Mouse (Mus musculus) intestine, embryonic 16.5 days (tissue): ENCODE results near the gene Mrvi1. TPM values are rescaled to one million over a fixed set of nuclear protein-coding genes. Genes with fewer than 3 reads are reported as not detected.

Experiments used
- ATAC-seq: fragments of 200-750 bp; cut with Nextera tagmentation; 2 replicates; pipeline ENCODE4 v1.8.0; 2017; ENCODE audit warnings: moderate TSS enrichment, moderate library complexity
- H3K27ac ChIP-seq: fragments of 300-500 bp; sonication (generic); 2 replicates; pipeline ENCODE4 v1.5.1; 2014; ENCODE audit warnings: mild to moderate bottlenecking, low read length
- H3K27me3 ChIP-seq: fragments of 300-500 bp; sonication (generic); replicated peaks from 2 replicates; pipeline ENCODE4 v1.6.1; 2014; ENCODE audit warnings: low read length, control low read depth, mixed read lengths; ENCODE audit not compliant: control insufficient read depth, insufficient read depth
- H3K36me3 ChIP-seq: fragments of 300-500 bp; sonication (generic); 2 replicates; pipeline ENCODE4 v1.6.1; 2014; ENCODE audit warnings: low read length, control low read depth; ENCODE audit not compliant: control insufficient read depth, insufficient read depth
- H3K4me1 ChIP-seq: fragments of 300-500 bp; sonication (generic); 2 replicates; pipeline ENCODE4 v1.6.1; 2014; ENCODE audit warnings: low read length, control low read depth, mixed read lengths; ENCODE audit not compliant: control insufficient read depth, insufficient read depth
- H3K4me2 ChIP-seq: fragments of 300-500 bp; sonication (generic); 2 replicates; pipeline ENCODE4 v1.6.1; 2014; ENCODE audit warnings: low read depth, low read length, control low read depth
- H3K4me3 ChIP-seq: fragments of 300-500 bp; sonication (generic); 2 replicates; pipeline ENCODE4 v1.5.1; 2014; ENCODE audit warnings: mild to moderate bottlenecking, low read length
- H3K9ac ChIP-seq: fragments of 300-500 bp; sonication (generic); 2 replicates; pipeline ENCODE4 v1.6.1; 2014; ENCODE audit warnings: low read depth, low read length
- H3K9me3 ChIP-seq: fragments of 300-500 bp; sonication (generic); 2 replicates; pipeline ENCODE4 v1.6.1; 2016; ENCODE audit warnings: low read length, control low read depth; ENCODE audit not compliant: control insufficient read depth
- WGBS: fragments of 180-500 bp; shearing (Covaris S2); extraction: QIAGEN DNeasy Blood & Tissue Kit; methylation state at CpG from one replicate; pipeline ENCODE4 v1.1.7; 2014; 5-methylcytosine and 5-hydroxymethylcytosine counted together
- polyA plus RNA-seq: library from polyadenylated mRNA; unstranded; fragments of >200 nt; fragmentation: Nextera tagmentation; extraction: Ambion mirVana; gene quantifications from 2 replicates; pipeline ENCODE4 v1.2.1, GENCODE M21; 2015

Gene Mrvi1
- polyA plus RNA-seq, 1 experiment from 2014 or later, result 12.0 TPM

DNA sequence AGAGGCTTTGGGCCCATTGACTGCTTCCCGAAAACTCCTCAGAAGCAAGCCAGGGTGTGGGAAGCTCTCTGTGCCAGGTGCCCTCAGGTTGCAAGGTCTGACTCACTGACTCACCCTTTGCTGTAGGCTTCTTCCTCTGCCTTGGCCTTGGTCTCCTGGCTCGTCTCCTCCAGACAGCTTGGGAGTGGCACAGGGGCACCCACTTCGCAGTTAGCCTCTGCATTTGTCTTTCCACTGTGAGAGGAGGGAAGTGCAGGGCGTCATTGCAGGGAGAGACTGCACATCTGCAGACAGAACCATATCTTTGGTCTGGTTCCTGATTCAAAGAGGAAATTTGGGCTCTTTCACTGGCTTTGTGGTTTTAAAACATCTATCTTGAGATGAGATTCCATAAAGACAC, 104.2 kb downstream of the Mrvi1 start:
- H3K9me3 ChIP-seq, result no peaks in the 10 kb centered on the region
- ATAC-seq, result no peak
- H3K4me3 ChIP-seq, result no peak overlapping the region
- H3K36me3 ChIP-seq, result no peaks in the 10 kb centered on the region
- H3K27me3 ChIP-seq, result no peaks in the 10 kb centered on the region
- H3K4me1 ChIP-seq, result no peaks in the 10 kb centered on the region; the same call in 1 of the 2 replicates
- no peak overlapping the region for H3K9ac ChIP-seq
- WGBS, result 72% methylated on average over 4 of the region's 4 CpGs
- H3K4me2 ChIP-seq, result no peak overlapping the region
- H3K27ac ChIP-seq, result 0 out of 2 replicates have a peak overlapping the region, but pooled peaks have one; percentile 31

DNA sequence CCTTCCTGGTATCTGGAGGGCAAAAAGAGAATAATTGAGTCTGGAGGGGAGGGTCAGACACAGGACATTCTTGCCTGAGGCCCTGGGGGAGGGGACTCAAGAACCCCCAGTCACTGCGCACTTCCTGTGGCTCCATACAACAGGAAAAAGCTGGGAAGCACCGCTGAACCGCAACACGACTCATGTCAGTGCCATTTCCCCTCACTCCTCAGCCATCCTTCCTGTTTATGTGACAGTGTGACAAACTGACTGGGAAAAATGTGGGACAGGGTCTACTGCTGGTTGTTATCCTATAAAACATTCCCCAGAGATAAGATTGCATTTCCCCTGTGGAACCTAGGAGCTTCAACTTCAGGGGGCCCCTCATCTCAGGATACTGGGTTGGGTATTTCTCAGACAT, 105.3 kb downstream of the Mrvi1 start:
- H3K9me3 ChIP-seq, result no peaks in the 10 kb centered on the region
- H3K36me3 ChIP-seq, result no peaks in the 10 kb centered on the region
- H3K27me3 ChIP-seq, result no peaks in the 10 kb centered on the region
- H3K4me3 ChIP-seq, result no peak overlapping the region
- 70% methylated on average over 4 of the region's 4 CpGs for WGBS
- H3K4me2 ChIP-seq, result no peak overlapping the region
- H3K27ac ChIP-seq, result no peak overlapping the region
- H3K4me1 ChIP-seq, result no peaks in the 10 kb centered on the region; the same call in 1 of the 2 replicates
- ATAC-seq, result no peak
- H3K9ac ChIP-seq, result no peak overlapping the region

DNA sequence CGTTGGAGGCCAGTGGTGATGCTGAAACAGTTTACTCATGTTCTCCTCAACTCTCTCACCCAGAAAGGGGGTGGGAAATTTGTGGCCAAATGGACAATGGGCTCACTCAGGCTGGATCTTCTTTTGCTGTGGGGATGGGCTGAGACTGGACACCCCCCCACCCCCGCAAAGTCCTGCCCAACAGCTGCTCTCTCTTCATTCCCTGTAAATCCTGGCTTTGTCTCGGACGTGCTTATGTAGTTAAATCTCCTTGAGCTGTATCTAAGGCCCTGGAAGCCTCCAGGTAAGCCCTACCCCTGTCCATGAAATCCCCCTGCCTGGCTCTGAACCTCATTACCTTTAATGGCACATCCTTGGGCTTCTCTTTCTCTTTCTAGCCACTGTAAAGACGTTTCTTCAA, 113.5 kb downstream of the Mrvi1 start:
- no peaks in the 10 kb centered on the region for H3K27me3 ChIP-seq
- WGBS, result 68% methylated on average over 5 of the region's 5 CpGs
- H3K9ac ChIP-seq, result no peak overlapping the region
- ATAC-seq, result no peak
- no peaks in the 10 kb centered on the region for H3K9me3 ChIP-seq
- H3K4me3 ChIP-seq, result no peak overlapping the region
- H3K4me1 ChIP-seq, result peaks cover 14% of the 10 kb centered on the region
- H3K27ac ChIP-seq, result no peak overlapping the region
- no peaks in the 10 kb centered on the region for H3K36me3 ChIP-seq
- no peak overlapping the region for H3K4me2 ChIP-seq

DNA sequence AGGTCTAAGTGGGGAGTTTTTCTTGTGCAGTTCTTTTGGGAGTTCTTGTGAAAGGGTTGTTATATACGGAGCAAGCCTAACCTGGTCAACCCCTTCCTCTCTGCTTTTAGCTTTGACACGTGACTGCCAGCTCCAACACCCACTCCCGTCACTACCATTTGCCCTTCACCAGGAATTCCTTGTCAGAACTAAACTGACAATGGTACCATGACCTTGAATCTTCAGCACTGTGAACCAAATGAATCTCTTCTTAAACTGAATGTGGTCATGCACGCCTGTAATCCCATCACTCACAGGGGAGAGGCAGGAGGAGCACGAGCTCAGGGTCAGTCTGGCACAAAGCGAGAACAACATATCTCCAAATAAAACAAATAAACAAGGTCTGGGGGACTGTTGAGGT, 115.1 kb downstream of the Mrvi1 start:
- H3K9me3 ChIP-seq, result no peaks in the 10 kb centered on the region
- no peak overlapping the region for H3K4me3 ChIP-seq
- 89% methylated on average over 6 of the region's 6 CpGs for WGBS
- ATAC-seq, result no peak
- H3K27ac ChIP-seq, result no peak overlapping the region
- H3K27me3 ChIP-seq, result no peaks in the 10 kb centered on the region
- H3K36me3 ChIP-seq, result no peaks in the 10 kb centered on the region
- H3K4me2 ChIP-seq, result no peak overlapping the region
- no peak overlapping the region for H3K9ac ChIP-seq
- H3K4me1 ChIP-seq, result peaks cover 14% of the 10 kb centered on the region

DNA sequence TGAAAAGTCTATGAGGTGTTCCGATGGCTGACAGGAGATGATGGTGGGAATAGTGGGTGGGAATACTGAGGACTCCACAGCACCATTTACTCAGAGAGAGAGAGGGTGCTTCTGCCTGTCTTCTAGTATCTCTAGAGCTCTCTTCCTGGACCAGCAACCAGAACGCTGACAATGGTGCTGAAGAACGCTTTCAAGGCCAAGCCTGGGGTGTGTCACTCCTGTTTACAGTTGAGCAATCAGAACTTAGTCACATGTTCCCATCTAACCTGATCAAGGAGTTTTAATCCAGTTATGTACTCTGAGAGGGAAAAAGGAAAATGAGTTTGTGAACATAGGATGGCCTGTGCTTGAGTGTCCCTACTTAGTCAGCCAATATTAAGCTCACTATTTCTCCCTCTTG, 116.2 kb downstream of the Mrvi1 start:
- no peaks in the 10 kb centered on the region for H3K27me3 ChIP-seq
- peak; percentile 72 for ATAC-seq
- H3K9ac ChIP-seq, result no peak overlapping the region
- H3K9me3 ChIP-seq, result no peaks in the 10 kb centered on the region
- H3K4me2 ChIP-seq, result no peak overlapping the region
- H3K4me3 ChIP-seq, result no peak overlapping the region
- H3K36me3 ChIP-seq, result no peaks in the 10 kb centered on the region
- WGBS, result 75% methylated on average over 3 of the region's 3 CpGs
- H3K27ac ChIP-seq, result peak overlapping the region; percentile 90
- H3K4me1 ChIP-seq, result peaks cover 14% of the 10 kb centered on the region

DNA sequence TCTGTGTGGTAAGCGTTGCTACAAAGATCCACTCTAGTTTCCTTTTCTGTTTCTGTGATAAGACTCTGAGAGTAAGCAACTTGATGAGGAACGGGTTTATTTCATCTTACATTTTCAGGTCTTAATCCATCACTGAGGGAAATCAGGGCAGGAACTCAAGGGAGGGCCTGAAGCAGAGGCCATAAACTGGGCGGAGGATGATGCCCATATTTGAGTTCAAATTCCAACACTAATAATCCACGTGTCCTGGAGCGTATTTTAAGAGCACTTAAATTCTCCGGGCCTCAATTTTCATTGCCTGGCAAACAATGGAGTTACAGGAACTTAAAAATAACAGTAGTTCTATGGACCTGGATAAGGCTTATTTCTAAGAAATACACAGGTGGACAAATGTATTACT, 116.7 kb downstream of the Mrvi1 start:
- Histone ChIP-seq H3K4me2 (no peak overlapping the region), H3K36me3 (no peaks in the 10 kb centered on the region), H3K4me3 (no peak overlapping the region), H3K27me3 (no peaks in the 10 kb centered on the region), H3K4me1 (peaks cover 16% of the 10 kb centered on the region), H3K27ac (peak overlapping the region; percentile 90), H3K9ac (no peak overlapping the region), H3K9me3 (no peaks in the 10 kb centered on the region)
- peak; percentile 87 for ATAC-seq
- WGBS, result 40% methylated on average over 6 of the region's 6 CpGs

DNA sequence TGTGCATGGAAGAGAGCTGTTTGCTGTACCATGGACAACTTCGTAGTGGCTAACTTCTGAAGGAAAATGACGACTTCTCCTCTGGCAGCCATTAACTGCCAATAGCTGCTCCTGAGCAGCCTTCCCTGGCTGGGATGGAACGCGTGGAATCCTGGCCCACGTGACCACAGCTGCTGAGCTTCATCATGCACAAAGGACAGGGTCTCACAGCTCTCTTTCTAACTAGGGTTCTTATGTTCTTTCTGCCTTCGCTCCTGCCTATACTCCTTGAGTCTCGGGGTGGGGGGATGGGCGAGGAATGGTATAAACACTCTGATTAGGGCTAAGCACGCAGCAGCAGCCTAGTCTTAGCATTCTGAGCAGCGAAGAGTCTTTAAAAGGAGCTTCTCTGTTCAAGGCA, 117.2 kb downstream of the Mrvi1 start:
- H3K36me3 ChIP-seq, result no peaks in the 10 kb centered on the region
- H3K9ac ChIP-seq, result peak overlapping the region; percentile 0; the same call in 1 of the 2 replicates
- H3K4me2 ChIP-seq, result 0 out of 2 replicates have a peak overlapping the region, but pooled peaks have one; percentile 13
- H3K4me1 ChIP-seq, result peaks cover 19% of the 10 kb centered on the region
- no peaks in the 10 kb centered on the region for H3K27me3 ChIP-seq
- H3K9me3 ChIP-seq, result no peaks in the 10 kb centered on the region
- no peak overlapping the region for H3K4me3 ChIP-seq
- peak overlapping the region; percentile 25 for H3K27ac ChIP-seq
- peak; percentile 58 for ATAC-seq
- WGBS, result 23% methylated on average over 10 of the region's 10 CpGs

DNA sequence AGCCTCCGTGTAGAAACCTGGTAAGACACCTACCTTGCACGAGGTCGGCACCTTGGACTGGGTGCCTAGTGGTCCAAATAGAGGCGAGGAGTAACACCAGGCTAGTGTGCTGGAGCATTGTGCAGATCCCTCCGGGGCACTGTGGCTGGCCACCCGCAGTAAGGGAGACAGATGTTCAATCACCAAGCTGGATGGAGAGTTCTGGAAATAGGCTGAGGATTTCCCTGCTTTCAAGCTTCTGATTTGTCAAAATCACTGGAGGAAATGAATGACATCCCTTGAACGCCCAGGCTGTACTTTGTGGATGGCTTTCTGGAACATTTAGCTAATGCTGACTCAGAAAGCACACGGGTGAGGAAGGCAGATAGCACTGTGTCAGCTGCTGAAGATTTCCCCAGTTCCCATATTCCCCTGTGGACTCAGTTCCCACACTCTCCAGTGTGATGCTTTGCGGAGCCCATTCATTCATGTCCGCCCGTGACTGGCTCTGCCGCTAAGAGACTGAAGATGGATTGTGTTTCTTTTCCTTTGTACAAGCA, 119.4 kb downstream of the Mrvi1 start, which contains the start of gene Lyve1:
TSS of gene Lyve1 (minus strand) at position 489 of the 539 bp plus-strand sequence.
- 67% methylated on average over 12 of the region's 12 CpGs for WGBS
- H3K4me3 ChIP-seq, result no peak within 1 kb of the TSS
- H3K36me3 ChIP-seq, result no peaks in the 10 kb centered on the region

DNA sequence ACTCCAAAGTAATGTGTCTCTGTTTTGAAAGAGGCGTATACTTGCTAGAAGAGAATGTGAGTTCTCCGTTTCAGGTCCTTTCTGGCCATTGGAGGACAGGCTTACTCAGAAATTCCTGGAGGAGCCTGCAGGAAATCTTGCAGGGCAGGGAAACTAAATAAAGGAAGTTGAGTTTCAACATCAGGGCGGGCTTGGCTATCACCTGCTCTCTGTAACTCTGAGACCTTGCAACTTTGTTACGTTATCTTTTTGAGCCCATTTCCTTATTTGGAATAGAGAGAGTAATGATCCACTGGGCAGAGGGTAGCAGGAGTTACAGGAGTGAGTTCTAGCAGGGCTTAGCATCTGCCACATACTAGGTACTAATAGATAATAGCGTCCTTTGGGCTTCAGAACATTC, 122.1 kb downstream of the Mrvi1 start:
- Histone ChIP-seq H3K9ac (0 out of 2 replicates have a peak overlapping the region, but pooled peaks have one; percentile 29), H3K4me2 (peak overlapping the region; percentile 13; the same call in 1 of the 2 replicates), H3K4me3 (no peak overlapping the region), H3K9me3 (no peaks in the 10 kb centered on the region), H3K27ac (peak overlapping the region; percentile 84), H3K36me3 (no peaks in the 10 kb centered on the region), H3K4me1 (peaks cover 25% of the 10 kb centered on the region), H3K27me3 (no peaks in the 10 kb centered on the region)
- 23% methylated on average over 5 of the region's 5 CpGs for WGBS
- peak; percentile 89 for ATAC-seq

More for the DNA sequence above, 119.4 kb downstream of the Mrvi1 start, which contains the start of gene Lyve1:
- Histone ChIP-seq H3K9ac (no peak within 1 kb of the TSS), H3K27me3 (no peaks in the 10 kb centered on the region), H3K4me2 (no peak within 1 kb of the TSS), H3K9me3 (no peaks in the 10 kb centered on the region), H3K27ac (0 out of 2 replicates have a peak within 1 kb of the TSS, but pooled peaks have one; percentile 16), H3K4me1 (peaks cover 29% of the 10 kb centered on the region)
- ATAC-seq, result no peak

DNA sequence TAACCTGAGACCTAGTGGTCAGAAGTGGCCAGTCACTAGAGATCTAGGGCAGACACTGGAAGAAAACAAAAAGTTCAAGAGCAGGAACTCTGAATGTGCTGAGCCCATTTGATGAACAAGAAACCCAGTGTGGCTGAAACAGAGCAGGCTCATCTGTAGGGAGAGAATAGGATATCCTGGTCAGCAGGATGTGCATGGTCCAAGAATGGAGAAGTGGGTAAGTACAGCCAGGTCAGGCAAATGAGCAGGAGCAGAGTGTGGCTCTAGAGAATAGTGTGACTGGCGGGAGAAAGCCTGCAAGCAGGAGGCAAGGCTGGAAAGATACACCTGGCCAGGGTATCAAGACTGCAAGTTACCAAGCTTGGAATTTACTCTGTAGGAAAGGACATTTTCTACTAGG, 126.7 kb downstream of the Mrvi1 start:
- no peak overlapping the region for H3K4me3 ChIP-seq
- no peaks in the 10 kb centered on the region for H3K27me3 ChIP-seq
- H3K27ac ChIP-seq, result no peak overlapping the region
- H3K9me3 ChIP-seq, result no peaks in the 10 kb centered on the region
- H3K4me2 ChIP-seq, result no peak overlapping the region
- ATAC-seq, result no peak
- no peak overlapping the region for H3K9ac ChIP-seq
- no peaks in the 10 kb centered on the region for H3K36me3 ChIP-seq
- WGBS, result 68% methylated on average over 1 of the region's 1 CpGs
- H3K4me1 ChIP-seq, result peaks cover 39% of the 10 kb centered on the region
